Mouse (Mus musculus) thymus, postnatal 0 days (tissue): ENCODE results near the gene Cnksr2. TPM values are rescaled to one million over a fixed set of nuclear protein-coding genes. Genes with fewer than 3 reads are reported as not detected.

Experiments used
- DNase-seq: peaks from one replicate; pipeline ENCODE4 v3.0.0-alpha.2; 2015; ENCODE audit warnings: low spot score
- polyA plus RNA-seq: library from polyadenylated mRNA; unstranded; fragments of >200 nt; fragmentation: Nextera tagmentation; extraction: Ambion mirVana; gene quantifications from 2 replicates; pipeline ENCODE4 v1.2.1, GENCODE M21; 2015

Cnksr2 gene
- 0.06 and 0.08 TPM in 2 replicates for polyA plus RNA-seq

DNA sequence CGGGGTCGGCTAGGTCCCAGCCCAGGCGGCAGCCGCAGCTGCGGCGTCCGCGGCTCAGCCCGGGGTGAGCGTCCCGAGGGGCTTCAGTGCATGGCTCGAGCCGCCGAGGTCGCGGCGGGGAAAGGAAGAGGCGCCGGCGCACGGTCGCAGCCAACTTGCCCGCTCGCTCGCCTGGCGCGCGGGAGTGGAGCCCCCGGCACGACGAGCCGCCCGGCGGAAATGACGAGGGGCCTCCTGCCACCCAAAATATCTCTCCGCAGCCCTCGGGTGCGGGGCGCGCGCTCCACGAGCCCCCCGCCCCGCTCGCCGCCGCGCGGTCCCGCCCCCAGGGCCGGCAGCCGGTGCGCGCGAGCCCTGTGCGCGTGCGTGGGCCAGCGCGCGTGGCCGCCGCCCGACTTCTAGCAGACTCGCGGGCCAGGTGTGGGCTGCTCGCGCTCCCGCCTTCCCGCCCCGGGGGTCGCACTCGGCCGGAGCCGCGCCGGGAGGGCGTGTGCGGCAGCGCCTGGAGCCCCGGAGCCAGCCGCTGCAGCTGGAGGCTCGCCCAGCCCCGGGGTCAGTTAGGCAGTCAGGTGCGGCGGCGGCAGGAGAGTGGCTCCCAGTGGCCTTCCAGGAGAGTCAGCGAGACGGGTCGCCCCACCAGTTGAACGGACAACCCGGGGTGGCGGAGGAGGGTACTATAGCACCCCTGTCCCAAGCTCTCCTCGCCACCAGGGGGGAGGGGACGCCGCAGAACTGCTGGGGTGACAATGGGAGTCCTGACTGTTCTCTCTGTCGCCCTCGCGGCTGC lies at the start of gene Cnksr2:
Gene Cnksr2, minus strand, starts transcription at position 238 of the 787 bp plus-strand sequence.
- no peak for DNase-seq

GRCm38 (mm10) chrX:158043844-158044140 lies 698 bp upstream of the Cnksr2 start:
- no peak for DNase-seq

DNA sequence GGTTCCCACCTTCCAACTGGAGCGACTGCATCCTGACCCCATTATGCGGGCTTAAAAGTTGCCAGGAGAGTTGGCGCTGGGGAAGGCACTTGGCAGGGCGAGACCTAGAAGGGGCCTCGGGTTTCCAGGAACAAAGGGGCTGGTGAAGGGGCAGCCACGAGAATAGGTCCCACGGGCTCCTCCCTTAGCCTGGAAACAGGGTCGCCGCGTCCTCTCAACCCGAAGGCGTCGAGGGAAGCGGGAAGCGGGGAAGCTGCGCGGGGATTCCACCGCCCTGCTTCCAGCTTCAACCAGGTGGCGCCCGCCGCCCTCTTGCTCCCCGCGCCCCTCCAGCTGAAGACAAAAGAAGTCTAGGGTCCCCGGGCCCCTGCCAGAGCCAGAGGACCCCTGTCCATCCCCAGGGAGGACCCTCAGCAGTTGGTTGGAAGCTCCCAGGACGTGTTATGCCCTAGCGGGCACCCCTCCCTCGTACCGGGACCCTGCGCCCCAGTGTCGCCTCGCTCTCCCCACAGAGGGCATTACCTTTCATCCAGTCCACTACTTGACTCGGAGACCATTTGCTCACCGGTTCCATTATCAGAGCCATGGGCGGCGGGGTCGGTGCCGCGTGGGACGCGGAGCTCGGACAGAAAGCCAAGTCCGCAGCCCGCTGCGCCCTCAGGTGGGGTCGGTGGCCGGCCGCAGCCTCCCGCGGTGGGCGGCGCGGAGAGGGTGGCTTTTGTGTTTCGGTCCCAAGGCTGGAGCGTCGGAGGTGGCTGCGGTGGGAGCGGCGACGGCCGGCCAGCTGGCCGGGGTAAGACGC lies 638 bp downstream of the Cnksr2 start:
- DNase-seq = no peak

DNA sequence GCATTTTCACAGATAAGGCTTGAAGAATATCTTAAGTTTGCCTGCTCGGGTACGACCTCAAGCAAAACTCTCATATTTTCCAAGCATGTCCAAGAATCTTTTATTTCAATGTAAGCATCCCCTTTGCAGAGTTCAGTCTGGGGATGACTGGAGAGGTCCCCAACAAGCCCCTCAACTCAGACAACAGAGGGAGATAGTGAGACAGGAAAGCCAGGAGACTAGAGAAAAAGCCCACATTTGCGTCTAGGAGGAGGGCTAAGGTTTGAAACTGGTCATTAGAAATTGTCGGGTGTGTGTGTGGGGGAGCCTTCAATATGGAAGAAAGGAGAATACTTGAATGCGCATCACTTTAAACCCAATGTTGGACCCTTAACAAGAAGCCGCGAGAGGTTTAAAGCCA lies 1.4 kb downstream of the Cnksr2 start:
- DNase-seq = no peak

DNA sequence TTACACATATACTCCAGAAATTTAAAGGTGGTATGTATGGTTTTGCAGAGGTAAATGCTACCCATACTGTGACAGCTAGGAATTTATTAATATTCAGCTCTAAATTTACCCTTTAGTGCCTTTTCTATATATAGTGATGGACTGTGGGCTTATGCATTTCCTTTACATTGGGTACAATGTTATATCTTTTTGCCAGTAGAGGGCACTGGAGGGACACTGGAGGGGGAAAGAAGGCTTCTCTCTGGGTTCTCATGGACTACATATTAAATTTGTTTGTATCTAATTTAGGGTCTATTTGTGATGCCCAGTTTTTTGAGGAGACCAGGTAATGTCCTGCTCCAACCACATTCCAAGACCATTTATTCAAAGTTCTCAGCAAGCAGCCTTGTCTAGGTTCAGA lies 91.4 kb downstream of the Cnksr2 start:
- peak; percentile 7 for DNase-seq

DNA sequence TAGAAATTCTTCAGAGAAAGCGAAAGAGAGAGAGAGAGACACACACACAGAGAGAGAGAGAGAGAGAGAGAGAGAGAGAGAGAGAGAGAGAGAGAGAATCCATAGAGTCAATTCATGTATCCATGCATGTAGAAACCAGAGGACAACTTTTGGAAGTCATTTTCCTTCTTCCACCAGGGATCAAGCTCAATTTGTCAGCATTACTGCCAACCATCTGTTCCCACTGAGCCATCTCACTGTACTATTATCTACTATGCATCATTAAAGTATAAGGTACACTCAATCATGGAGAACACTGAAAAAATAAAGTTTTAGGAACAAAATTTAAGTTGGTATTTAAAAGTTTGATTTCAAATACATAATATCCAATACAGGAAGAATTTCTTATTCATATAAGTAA lies 93.8 kb downstream of the Cnksr2 start:
- DNase-seq = no peak

- no peak for DNase-seq
Measured at GRCm38 (mm10) chrX:157945121-157945520, 98.0 kb downstream of the Cnksr2 start.

- DNase-seq = no peak
Measured at GRCm38 (mm10) chrX:157936611-157937010, 106.5 kb downstream of the Cnksr2 start.

GRCm38 (mm10) chrX:157920093-157920492 lies 123.0 kb downstream of the Cnksr2 start:
- DNase-seq = no peak

DNA sequence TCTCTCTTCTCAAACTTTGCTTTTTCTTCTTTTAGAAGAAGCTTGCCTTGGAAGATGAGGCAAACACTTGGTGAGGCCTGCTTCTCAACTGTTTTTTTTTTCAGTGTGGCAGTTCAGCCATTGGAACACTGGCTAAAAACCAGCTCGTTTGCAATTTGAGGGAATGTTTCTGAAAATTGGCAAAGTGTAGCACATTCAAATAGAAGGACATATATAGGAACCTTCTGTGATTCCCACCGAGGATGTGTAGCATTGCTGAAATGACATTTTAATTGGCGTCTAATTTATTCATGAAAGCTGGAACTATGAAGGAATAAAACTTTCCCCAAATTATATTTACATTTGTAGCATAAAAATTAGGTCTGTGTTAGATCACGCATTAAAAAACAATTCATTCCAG lies 213.1 kb downstream of the Cnksr2 start:
- DNase-seq = no peak

- DNase-seq = no peak
Measured at GRCm38 (mm10) chrX:157818921-157819260, 224.2 kb downstream of the Cnksr2 start.

DNA sequence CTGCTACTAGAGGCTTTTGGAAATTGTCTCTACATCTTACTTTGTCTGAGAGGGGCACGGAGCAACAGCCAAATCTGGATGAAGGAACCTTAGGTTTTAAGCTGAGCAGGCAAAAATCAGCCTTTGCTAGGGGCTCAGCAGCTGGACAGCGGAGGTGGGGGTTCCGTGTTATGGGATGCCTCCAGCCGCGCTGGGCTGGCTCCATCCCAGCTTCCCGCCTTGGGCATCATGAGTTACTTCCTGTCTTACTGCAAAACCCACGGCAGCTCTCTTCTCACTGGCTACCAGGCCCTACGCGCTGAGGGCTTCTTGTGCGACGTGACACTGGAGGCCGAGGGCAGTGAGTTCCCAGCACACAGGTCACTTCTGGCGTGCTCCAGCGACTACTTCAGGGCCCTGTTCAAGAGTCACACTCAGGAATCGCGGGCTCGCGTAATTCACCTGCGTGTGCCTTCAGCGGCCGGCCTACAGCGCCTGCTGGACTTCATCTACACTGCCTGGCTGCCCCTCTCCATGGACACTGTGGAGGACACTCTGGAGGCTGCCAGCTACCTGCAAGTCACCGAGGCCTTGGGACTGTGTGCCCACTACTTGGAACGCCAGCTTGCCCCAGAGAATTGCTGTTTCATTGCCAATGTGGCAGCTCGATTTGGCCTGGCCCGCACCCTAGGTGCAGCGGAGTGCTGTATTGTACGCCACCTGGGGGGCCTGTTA lies 224.7 kb downstream of the Cnksr2 start, which contains the start of gene Klhl34:
Gene Klhl34, plus strand, starts transcription at position 229 of the 714 bp plus-strand sequence.
- no peak for DNase-seq

GRCm38 (mm10) chrX:157817571-157818206 lies 225.4 kb downstream of the Cnksr2 start:
- no peak for DNase-seq

GRCm38 (mm10) chrX:157809721-157810120 lies 233.4 kb downstream of the Cnksr2 start:
- DNase-seq = no peak

- DNase-seq = no peak
Measured at GRCm38 (mm10) chrX:157801669-157802068, 241.4 kb downstream of the Cnksr2 start.

Other genes starting within 250 kb of the Cnksr2 start
- not detected in 2 replicates for gene Klhl34, start 224.9 kb downstream of the Cnksr2 start, polyA plus RNA-seq